Mouse (Mus musculus) kidney, embryonic 15.5 days (tissue): ENCODE results near the gene Glod4. TPM values are rescaled to one million over a fixed set of nuclear protein-coding genes. Genes with fewer than 3 reads are reported as not detected.

Experiments used
- ATAC-seq: fragments of 200-750 bp; cut with Nextera tagmentation; replicated peaks from 2 replicates; pipeline ENCODE4 v1.8.0; 2017; ENCODE audit warnings: moderate TSS enrichment; ENCODE audit not compliant: low FRiP score
- H3K27ac ChIP-seq: fragments of 300-500 bp; sonication (generic); 2 replicates; pipeline ENCODE4 v1.5.1; 2015; ENCODE audit warnings: mild to moderate bottlenecking, inconsistent platforms
- H3K27me3 ChIP-seq: fragments of 300-500 bp; sonication (generic); 2 replicates; pipeline ENCODE4 v1.6.1; 2015; ENCODE audit warnings: inconsistent platforms
- H3K36me3 ChIP-seq: fragments of 300-500 bp; sonication (generic); 2 replicates; pipeline ENCODE4 v1.6.1; 2015; ENCODE audit warnings: inconsistent platforms
- H3K4me1 ChIP-seq: fragments of 300-500 bp; sonication (generic); 2 replicates; pipeline ENCODE4 v1.6.1; 2015; ENCODE audit warnings: inconsistent platforms
- H3K4me2 ChIP-seq: fragments of 300-500 bp; sonication (generic); 2 replicates; pipeline ENCODE4 v1.6.1; 2015; ENCODE audit warnings: moderate library complexity, mild to moderate bottlenecking, inconsistent platforms
- H3K4me3 ChIP-seq: fragments of 300-500 bp; sonication (generic); replicated peaks from 2 replicates; pipeline ENCODE4 v1.5.1; 2015; ENCODE audit warnings: mild to moderate bottlenecking, inconsistent platforms
- H3K9ac ChIP-seq: fragments of 300-500 bp; sonication (generic); 2 replicates; pipeline ENCODE4 v1.6.1; 2015; ENCODE audit warnings: mild to moderate bottlenecking, inconsistent platforms
- H3K9me3 ChIP-seq: fragments of 300-500 bp; sonication (generic); replicated peaks from 2 replicates; pipeline ENCODE4 v1.6.1; 2016; ENCODE audit warnings: inconsistent platforms
- WGBS: fragments of 180-500 bp; shearing (Covaris S2); methylation state at CpG from one replicate; pipeline ENCODE4 v1.1.7; 2015; ENCODE audit warnings: mixed read lengths; 5-methylcytosine and 5-hydroxymethylcytosine counted together
- polyA plus RNA-seq: library from polyadenylated mRNA; unstranded; fragments of >200 nt; fragmentation: Nextera tagmentation; extraction: Ambion mirVana; gene quantifications from 2 replicates; pipeline ENCODE4 v1.2.1, GENCODE M21; 2015

Glod4 gene
- polyA plus RNA-seq, 1 experiment from 2014 or later = 144 TPM

DNA sequence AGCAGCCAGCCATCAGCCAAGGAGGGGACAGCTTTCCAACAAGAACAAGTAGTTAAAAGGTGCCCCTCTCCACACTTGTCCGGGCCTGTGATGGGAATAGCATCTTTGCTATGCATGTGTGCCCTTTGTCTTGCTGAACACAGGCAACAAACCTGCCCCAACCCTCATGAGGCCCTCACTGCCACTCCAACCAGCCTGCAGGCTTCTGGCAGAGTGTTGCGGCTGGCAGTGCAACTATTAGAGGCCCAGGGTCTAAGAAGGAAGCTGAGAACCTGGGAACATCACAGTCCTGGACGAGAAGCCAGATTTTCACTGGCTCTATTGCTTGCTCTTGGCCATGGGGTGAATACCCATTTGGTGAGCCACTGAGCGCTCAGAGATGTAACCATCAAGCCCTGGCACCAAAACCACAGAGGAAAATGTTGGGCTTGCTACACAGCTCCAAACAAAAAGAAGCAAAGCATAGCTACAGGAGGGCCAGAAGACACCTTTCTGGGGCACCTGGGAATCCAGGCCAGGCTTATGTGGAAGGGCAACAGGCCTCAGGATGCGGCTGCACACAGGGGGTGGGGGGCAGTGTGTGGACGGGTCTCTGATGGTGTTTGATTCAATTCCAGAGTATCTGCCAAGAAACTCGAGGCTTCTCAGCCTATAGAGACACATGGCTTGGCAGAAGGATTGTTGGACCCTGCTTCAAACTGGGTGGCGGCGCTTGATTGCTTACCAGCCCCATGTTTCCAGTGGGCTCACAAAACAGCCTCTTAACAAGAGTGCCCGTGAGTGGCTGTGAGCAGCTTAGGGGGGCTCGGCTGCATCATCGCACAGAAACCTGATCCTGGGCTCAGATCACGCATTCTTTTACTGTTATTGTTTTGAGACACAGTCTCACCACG, 35.7 kb upstream of the Glod4 start:
- H3K4me3 ChIP-seq = no peak overlapping the region
- WGBS = 52% methylated on average over 14 of the region's 14 CpGs
- H3K4me2 ChIP-seq = no peak overlapping the region
- H3K27me3 ChIP-seq = no peaks in the 10 kb centered on the region
- no peak for ATAC-seq
- H3K9ac ChIP-seq = no peak overlapping the region
- peak overlapping the region; percentile 61 for H3K27ac ChIP-seq
- H3K9me3 ChIP-seq = 0 out of 2 replicates have a peak, but pooled peaks cover 4% of the 10 kb centered on the region
- peaks cover 9% of the 10 kb centered on the region; the same call in 1 of the 2 replicates for H3K36me3 ChIP-seq
- H3K4me1 ChIP-seq = peaks cover 11% of the 10 kb centered on the region

GRCm38 (mm10) chr11:76272440-76272839, 28.9 kb upstream of the Glod4 start:
- no peaks in the 10 kb centered on the region for H3K9me3 ChIP-seq
- WGBS = 78% methylated on average over 4 of the region's 4 CpGs
- H3K9ac ChIP-seq = no peak overlapping the region
- no peak overlapping the region for H3K27ac ChIP-seq
- H3K27me3 ChIP-seq = no peaks in the 10 kb centered on the region
- peaks cover 46% of the 10 kb centered on the region for H3K36me3 ChIP-seq
- H3K4me3 ChIP-seq = no peak overlapping the region
- H3K4me1 ChIP-seq = no peaks in the 10 kb centered on the region
- ATAC-seq = no peak
- no peak overlapping the region for H3K4me2 ChIP-seq

GRCm38 (mm10) chr11:76268521-76269065, 25.1 kb upstream of the Glod4 start:
- H3K4me3 ChIP-seq = no peak overlapping the region
- no peak overlapping the region for H3K9ac ChIP-seq
- no peak overlapping the region for H3K27ac ChIP-seq
- H3K9me3 ChIP-seq = no peaks in the 10 kb centered on the region
- H3K4me2 ChIP-seq = no peak overlapping the region
- no peaks in the 10 kb centered on the region for H3K27me3 ChIP-seq
- ATAC-seq = no peak
- H3K4me1 ChIP-seq = peaks cover under 1% of the 10 kb centered on the region
- WGBS = 76% methylated on average over 6 of the region's 6 CpGs
- peaks cover 30% of the 10 kb centered on the region for H3K36me3 ChIP-seq

DNA sequence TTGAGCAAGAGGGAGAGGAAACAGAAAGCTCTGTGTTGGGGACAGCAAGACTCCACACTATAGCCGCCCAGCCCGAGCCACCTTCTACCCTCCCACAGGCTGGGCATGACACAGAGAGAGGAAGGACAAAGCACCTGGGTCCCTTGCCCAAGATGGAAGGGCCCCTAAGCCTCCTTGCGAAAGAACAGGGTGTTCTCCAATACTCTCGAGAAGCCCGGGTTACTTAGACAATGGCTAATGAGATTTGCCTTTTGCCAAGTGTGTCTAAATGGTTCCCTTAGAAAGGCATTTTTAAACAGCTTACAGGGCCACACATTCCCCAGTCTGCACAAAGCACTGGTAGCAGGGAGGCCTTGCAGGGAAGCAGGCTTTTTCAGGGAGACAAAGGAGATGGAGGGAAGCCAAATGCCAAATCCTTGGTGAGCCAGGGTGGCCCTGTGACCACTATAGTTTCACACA, 24.5 kb upstream of the Glod4 start:
- no peak overlapping the region for H3K4me3 ChIP-seq
- H3K36me3 ChIP-seq = peaks cover 25% of the 10 kb centered on the region
- no peak overlapping the region for H3K4me2 ChIP-seq
- H3K4me1 ChIP-seq = peaks cover 4% of the 10 kb centered on the region
- ATAC-seq = no peak
- H3K27me3 ChIP-seq = no peaks in the 10 kb centered on the region
- H3K9me3 ChIP-seq = no peaks in the 10 kb centered on the region
- H3K9ac ChIP-seq = no peak overlapping the region
- WGBS = 68% methylated on average over 5 of the region's 5 CpGs
- H3K27ac ChIP-seq = no peak overlapping the region

- ATAC-seq = no peak
- H3K27ac ChIP-seq = no peak overlapping the region
- WGBS = 71% methylated on average over 7 of the region's 7 CpGs
Observed at GRCm38 (mm10) chr11:76267550-76267949, 24.0 kb upstream of the Glod4 start.

DNA sequence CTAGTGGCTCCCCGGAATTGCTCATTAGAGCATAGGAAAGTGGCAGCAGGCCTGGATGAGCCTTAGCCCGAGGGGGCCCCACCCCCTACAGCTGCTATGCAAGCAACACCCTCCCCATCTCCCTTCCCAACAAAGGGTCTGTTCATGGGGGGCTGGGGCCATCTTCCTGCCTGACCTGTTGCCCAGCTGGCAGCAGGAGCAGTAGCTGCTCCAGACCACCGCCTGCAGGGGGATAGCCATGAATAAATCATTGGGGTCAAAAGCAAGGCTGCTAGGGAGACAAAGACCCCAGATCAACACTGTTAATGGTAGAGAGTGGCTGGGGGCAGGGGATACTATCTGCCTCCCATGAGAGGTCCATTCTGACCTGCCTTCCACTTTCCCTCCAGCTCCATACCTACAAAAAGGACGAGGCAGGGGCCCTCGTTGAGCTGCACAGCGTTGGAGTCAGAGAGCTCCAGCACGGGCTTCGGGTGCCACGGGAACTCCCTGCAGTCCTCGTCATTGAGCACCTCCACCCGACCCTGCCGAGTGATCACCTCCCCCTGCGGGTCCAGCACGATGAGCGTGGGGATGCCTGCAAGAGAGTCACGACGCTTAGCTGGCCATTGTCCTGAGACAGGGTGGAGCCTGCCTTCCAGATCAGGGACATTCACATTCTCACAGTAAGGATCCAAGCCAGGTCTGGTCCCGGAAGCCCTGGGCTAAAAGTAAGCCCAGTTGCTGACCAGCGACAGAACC, 19.3 kb upstream of the Glod4 start:
- Histone ChIP-seq H3K27ac (no peak overlapping the region), H3K9ac (no peak overlapping the region), H3K4me1 (peaks cover 22% of the 10 kb centered on the region), H3K4me3 (no peak overlapping the region), H3K9me3 (no peaks in the 10 kb centered on the region), H3K27me3 (no peaks in the 10 kb centered on the region), H3K4me2 (no peak overlapping the region), H3K36me3 (peaks cover 44% of the 10 kb centered on the region)
- 15% methylated on average over 19 of the region's 19 CpGs for WGBS
- no peak for ATAC-seq

More at GRCm38 (mm10) chr11:76267550-76267949, 24.0 kb upstream of the Glod4 start:
- Histone ChIP-seq H3K27me3 (no peaks in the 10 kb centered on the region), H3K4me2 (no peak overlapping the region), H3K36me3 (peaks cover 23% of the 10 kb centered on the region), H3K4me3 (no peak overlapping the region), H3K9ac (no peak overlapping the region), H3K9me3 (no peaks in the 10 kb centered on the region), H3K4me1 (peaks cover 9% of the 10 kb centered on the region)

- WGBS = 75% methylated on average over 12 of the region's 12 CpGs
Observed at GRCm38 (mm10) chr11:76261224-76261623, 17.7 kb upstream of the Glod4 start.

DNA sequence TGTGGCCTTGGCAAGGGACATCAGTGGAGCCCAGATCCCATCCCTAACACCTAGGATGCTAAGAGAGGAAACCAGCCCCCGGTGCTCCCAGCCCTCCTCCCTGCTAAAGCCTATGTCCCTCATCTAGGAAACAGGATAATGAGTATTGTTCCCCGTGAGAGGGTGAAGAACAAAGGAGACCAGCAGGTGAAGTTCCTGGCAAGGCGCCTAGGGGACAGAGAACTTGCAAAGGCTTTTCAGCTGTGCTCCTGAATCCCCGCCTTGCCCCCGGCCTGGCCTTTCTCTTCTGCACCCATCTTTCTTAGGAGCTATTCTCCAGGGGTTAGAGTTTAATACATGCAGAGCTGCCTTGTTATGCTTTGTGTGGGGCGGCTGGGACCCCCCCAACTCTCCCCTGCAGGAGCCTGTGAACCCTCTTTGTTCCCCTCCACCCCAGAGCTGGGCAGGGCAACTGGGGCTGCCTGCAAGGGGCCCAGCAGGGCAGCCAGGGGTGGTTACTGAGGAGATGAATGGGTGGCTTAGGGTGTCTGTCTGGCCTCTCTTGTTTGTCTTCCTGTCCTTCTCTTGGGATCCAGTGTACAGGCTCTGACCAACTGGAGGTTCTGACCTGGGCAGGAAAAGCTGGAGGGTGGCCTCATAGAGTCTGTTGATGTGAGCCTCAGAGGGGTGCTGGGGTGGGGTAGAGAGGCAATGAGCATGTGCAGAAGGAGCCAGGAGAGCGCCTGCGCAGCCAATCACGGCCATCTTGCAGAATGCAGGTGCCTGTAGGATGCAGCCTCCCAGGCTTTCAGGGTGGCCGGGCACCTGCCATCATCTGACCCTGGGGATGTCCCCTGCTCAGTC, 16.9 kb upstream of the Glod4 start:
- Histone ChIP-seq H3K27me3 (no peaks in the 10 kb centered on the region), H3K9ac (no peak overlapping the region), H3K4me2 (no peak overlapping the region), H3K4me1 (peaks cover 40% of the 10 kb centered on the region), H3K9me3 (no peaks in the 10 kb centered on the region), H3K4me3 (no peak overlapping the region), H3K36me3 (peaks cover 58% of the 10 kb centered on the region), H3K27ac (no peak overlapping the region)
- no peak for ATAC-seq
- 73% methylated on average over 10 of the region's 10 CpGs for WGBS

More at GRCm38 (mm10) chr11:76261224-76261623, 17.7 kb upstream of the Glod4 start:
- H3K27ac ChIP-seq = no peak overlapping the region
- no peaks in the 10 kb centered on the region for H3K9me3 ChIP-seq
- no peaks in the 10 kb centered on the region for H3K27me3 ChIP-seq
- no peak overlapping the region for H3K4me2 ChIP-seq
- no peak overlapping the region for H3K9ac ChIP-seq
- H3K4me3 ChIP-seq = no peak overlapping the region
- peaks cover 57% of the 10 kb centered on the region for H3K36me3 ChIP-seq
- peaks cover 32% of the 10 kb centered on the region for H3K4me1 ChIP-seq
- ATAC-seq = no peak

DNA sequence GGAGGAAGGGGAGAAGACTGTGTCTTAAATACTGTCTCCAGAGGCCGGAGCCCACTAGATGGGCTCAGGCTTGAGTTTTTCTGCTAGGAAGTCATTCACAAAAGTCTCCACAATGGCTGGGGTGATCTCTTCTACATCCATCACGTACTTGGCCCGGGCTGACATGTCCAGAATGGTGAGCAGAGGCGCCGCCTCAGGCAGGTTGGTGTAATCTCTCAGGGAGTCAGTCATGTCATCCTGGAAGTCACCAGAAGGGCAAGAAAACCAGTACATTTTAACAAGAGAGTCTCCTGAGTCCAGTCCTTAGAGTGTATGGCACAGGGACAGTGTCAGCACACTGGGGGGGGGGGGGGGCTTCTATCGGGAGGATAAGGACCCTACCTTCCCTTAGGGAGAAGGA, 15.0 kb upstream of the Glod4 start:
- H3K4me3 ChIP-seq = no peak overlapping the region
- no peak overlapping the region for H3K27ac ChIP-seq
- H3K9ac ChIP-seq = no peak overlapping the region
- peaks cover 58% of the 10 kb centered on the region for H3K36me3 ChIP-seq
- WGBS = 86% methylated on average over 6 of the region's 6 CpGs
- H3K4me1 ChIP-seq = peaks cover 42% of the 10 kb centered on the region
- ATAC-seq = no peak
- H3K9me3 ChIP-seq = no peaks in the 10 kb centered on the region
- H3K27me3 ChIP-seq = no peaks in the 10 kb centered on the region
- H3K4me2 ChIP-seq = no peak overlapping the region

DNA sequence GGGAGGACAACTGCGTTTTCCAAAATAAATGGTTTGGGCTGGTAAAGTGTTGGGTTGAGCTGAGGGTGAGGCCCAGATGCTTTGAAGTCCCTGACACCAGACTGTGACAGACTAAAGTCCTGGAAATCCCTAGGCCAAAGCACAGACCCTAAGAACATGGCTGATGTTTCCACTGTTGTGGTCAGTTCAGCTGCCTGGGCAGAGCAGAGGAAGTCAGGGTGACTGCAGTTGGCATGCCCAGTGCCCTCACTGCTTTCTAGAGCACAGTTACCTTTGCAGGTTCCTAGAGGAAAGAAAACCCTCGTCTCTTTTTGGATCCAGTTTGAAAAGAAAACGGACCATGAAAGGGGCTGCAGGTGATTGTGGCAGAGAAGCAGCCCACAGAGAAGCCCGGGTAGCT, 13.9 kb upstream of the Glod4 start:
- WGBS = 64% methylated on average over 4 of the region's 4 CpGs
- Histone ChIP-seq H3K4me2 (no peak overlapping the region), H3K4me1 (peaks cover 32% of the 10 kb centered on the region), H3K9me3 (no peaks in the 10 kb centered on the region), H3K27ac (no peak overlapping the region), H3K9ac (0 out of 2 replicates have a peak overlapping the region, but pooled peaks have one; percentile 7), H3K27me3 (no peaks in the 10 kb centered on the region), H3K4me3 (no peak overlapping the region), H3K36me3 (peaks cover 56% of the 10 kb centered on the region)
- no peak for ATAC-seq

DNA sequence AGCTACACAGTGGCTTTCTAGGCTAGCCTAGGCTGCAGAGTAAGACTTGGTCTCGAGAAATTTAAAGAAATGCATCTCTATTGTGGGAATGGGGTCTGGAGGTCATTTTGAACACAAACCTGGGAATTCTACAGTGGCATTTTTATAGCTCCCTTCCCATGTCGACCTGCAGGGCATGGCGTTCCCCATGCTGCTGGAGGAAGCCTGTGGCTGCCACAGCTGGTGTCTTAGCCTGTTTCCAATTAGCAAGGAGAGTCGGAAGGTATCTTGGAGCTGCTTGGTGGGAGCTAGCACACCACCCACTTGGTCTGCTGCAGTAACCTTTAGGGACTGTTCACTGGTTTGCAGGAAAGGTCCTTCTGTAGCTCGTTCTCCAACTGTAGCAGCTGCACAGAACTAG, 12.6 kb upstream of the Glod4 start:
- ATAC-seq = no peak
- WGBS = 16% methylated on average over 5 of the region's 5 CpGs
- Histone ChIP-seq H3K27ac (peak overlapping the region; percentile 37; the same call in 1 of the 2 replicates), H3K9ac (no peak overlapping the region), H3K36me3 (peaks cover 48% of the 10 kb centered on the region), H3K4me3 (no peak overlapping the region), H3K4me1 (peaks cover 30% of the 10 kb centered on the region), H3K4me2 (no peak overlapping the region), H3K27me3 (no peaks in the 10 kb centered on the region), H3K9me3 (no peaks in the 10 kb centered on the region)
